Mouse (Mus musculus): ENCODE data around the gene Nxf1.

DNA sequence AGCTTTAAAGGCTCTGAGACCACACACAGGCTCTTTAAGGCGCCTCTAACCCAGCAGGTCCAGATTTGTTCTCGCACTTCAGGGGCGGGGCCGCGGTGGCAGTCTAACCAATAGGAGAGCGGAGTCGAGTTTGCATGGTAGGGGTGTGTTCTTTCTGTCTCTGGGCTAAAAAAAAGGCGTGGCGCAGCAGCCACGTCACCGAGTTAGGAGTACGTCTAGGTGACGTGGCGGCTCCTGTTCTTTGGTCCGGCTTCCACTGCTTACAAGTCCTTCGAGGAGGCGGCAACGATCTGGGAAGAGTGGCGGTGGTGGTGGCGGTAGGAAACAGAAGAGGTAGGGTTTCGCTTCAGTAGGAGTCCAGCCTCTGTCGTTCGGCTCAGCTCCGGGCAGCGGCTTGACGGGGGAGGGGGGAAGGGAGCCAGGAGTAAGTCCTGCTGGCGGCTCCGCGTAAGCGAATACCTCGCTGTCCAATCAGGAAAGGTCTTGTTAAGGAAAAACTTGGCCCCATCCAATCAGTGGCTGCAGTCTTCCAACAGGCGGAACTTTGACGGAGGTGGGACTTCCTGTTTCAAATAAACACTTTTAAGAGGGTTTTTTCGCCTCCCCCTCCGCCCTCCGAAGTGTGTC is 15.5 kb upstream of the Nxf1 start, which contains the start of gene Stx5a:
- no peak for TF ChIP-seq CTCF (conservative IDR thresholded peaks at IDR 0.05; ENCODE audit: low read length)
- no peak for TF ChIP-seq NANOG (IDR thresholded peaks at IDR 0.05; ENCODE audit: borderline replicate concordance, low read length)
